ENCODE assay signal across 22 mouse cellular contexts in the genomic region with DNA sequence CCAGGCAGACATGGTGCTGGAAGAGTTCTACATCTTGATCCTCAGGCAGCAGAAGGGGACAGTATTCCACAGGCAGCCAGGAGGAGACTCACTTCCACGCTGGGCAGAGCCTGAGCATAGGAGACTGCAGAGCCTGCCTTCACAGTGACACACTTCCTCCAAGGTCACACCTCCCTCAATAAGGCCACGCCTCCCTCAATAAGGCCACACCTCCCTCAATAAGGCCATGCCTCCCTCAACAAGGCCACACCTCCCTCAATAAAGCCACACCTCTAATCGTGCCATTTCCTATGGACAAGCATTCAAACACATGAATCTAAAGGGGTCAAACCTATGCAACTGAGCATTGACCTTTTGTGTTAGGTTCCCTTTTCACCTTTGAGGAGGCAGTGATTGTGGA.
"Had no signal": no experiment of that assay in that cellular context is flagged by ENCODE, and none has a peak within 500 bp of the region (broad histone marks: within the 10 kb centered on the region; RNA-seq: fewer than 3 reads in every experiment).

No protein-coding gene starts in this region.

- H3K4me1 ChIP-seq: limb, embryonic 10.5 days; limb, embryonic 13.5 days; liver, embryonic 12.5 days; liver, embryonic 15.5 days; lung, embryonic 15.5 days; midbrain, embryonic 12.5 days; midbrain, embryonic 15.5 days; neural tube, embryonic 13.5 days had no signal

- H3K4me3 ChIP-seq: limb, embryonic 10.5 days; limb, embryonic 13.5 days; liver, embryonic 12.5 days; liver, embryonic 15.5 days; lung, embryonic 15.5 days; midbrain, embryonic 12.5 days; midbrain, embryonic 15.5 days; myocyte; neural tube, embryonic 13.5 days had no signal

- DNase-seq: kidney, adult 9 months; kidney, postnatal 14 days; kidney, postnatal 4 days; liver; lung, adult 18-20 months; lung, postnatal 10 days; lung, postnatal 36 days; retina, postnatal 1 day; right cerebral cortex, postnatal 25 days; spleen, adult 18-20 months; thymus, adult 2 months; thymus, postnatal 14 days; thymus, postnatal 4 days had no signal

- H3K27me3 ChIP-seq: limb, embryonic 13.5 days; liver, embryonic 12.5 days; liver, embryonic 15.5 days; lung, embryonic 15.5 days; midbrain, embryonic 12.5 days; midbrain, embryonic 15.5 days; neural tube, embryonic 13.5 days had no signal

- H3K36me3 ChIP-seq: limb, embryonic 10.5 days; limb, embryonic 13.5 days; liver, embryonic 12.5 days; liver, embryonic 15.5 days; lung, embryonic 15.5 days; midbrain, embryonic 12.5 days; midbrain, embryonic 15.5 days; neural tube, embryonic 13.5 days had no signal

- ATAC-seq: liver, embryonic 12.5 days; midbrain, embryonic 15.5 days had no signal

- H3K9ac ChIP-seq: limb, embryonic 13.5 days; liver, embryonic 12.5 days; liver, embryonic 15.5 days; lung, embryonic 15.5 days; midbrain, embryonic 12.5 days; midbrain, embryonic 15.5 days; neural tube, embryonic 13.5 days had no signal

- H3K4me2 ChIP-seq: limb, embryonic 13.5 days; liver, embryonic 12.5 days; liver, embryonic 15.5 days; lung, embryonic 15.5 days; midbrain, embryonic 12.5 days; midbrain, embryonic 15.5 days; neural tube, embryonic 13.5 days had no signal

- H3K27ac ChIP-seq: limb, embryonic 10.5 days; limb, embryonic 13.5 days; liver, embryonic 12.5 days; liver, embryonic 15.5 days; lung, embryonic 15.5 days; midbrain, embryonic 12.5 days; midbrain, embryonic 15.5 days; neural tube, embryonic 13.5 days had no signal

- H3K9me3 ChIP-seq: limb, embryonic 10.5 days; limb, embryonic 13.5 days; liver, embryonic 12.5 days; liver, embryonic 15.5 days; lung, embryonic 15.5 days; midbrain, embryonic 12.5 days; midbrain, embryonic 15.5 days; neural tube, embryonic 13.5 days had no signal
